ENCODE assay signal across 8 mouse cellular contexts in the genomic region with DNA sequence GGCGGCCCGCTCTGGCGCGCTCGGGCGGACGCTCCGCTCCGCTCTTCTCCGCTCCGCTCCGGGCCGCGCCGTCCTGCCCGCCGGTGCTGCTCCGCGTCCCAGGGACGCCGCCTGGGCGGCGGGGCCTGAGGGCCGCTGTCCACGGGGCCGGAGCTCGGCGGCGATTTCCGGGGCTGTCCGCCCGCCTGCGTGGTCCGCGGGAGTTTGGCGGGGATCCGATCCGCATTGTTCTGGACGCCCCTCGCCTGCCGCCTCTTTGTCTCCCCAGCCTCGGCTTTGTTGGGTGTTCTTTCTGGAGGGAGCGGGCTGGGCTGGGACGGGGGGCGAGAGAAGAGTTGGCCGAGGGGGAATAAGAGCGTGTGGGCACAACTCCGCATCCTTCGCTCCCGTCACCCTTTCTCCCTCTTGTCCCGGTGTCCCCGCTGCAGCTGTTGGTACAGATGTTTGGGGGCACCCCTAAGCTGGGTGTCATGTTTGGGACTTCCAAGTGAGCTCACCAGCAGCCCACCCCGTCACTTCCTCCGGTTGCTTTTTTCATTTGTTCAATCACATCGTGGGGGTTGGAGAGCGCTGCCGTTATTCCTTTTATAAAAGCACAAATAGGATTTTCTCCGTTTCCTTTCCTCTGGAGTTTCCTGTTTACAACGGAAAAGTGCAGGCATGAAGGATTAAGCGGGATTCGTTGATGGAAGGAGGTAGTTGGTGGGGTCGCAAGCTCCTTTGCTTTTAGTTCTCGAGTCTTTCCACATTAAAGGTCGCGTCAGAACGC. TPM values are rescaled to one million over a fixed set of nuclear protein-coding genes. Genes with fewer than 3 reads are reported as not detected.
DNase-seq lines count a peak whose midpoint lies in the region; ATAC-seq lines count a peak whose summit lies in the region.

No protein-coding gene starts in this region.

- under 1% methylated on average over 63 of the region's 66 CpGs for WGBS in kidney, embryonic 14.5 days
- under 1% methylated on average over 66 of the region's 66 CpGs for WGBS in liver, embryonic 15.5 days (ENCODE audit: insufficient replicate concordance)

- H3K27ac ChIP-seq in kidney, embryonic 14.5 days (ENCODE audit: low read depth, low read length) = peak overlapping the region; percentile 94
- H3K27ac ChIP-seq in liver, embryonic 15.5 days (replicated peaks) = peak overlapping the region; percentile 80

- no peaks in the 10 kb centered on the region for H3K27me3 ChIP-seq in kidney, embryonic 14.5 days (ENCODE audit: control insufficient read depth, insufficient read depth, low read length)
- no peaks in the 10 kb centered on the region for H3K27me3 ChIP-seq in liver, embryonic 15.5 days

- H3K4me2 ChIP-seq in kidney, embryonic 14.5 days (replicated peaks; ENCODE audit: low read depth, low read length) = peak overlapping the region; percentile 69
- peak overlapping the region; percentile 83 for H3K4me2 ChIP-seq in liver, embryonic 15.5 days

- ATAC-seq in kidney, embryonic 14.5 days (ENCODE audit: low FRiP score, low TSS enrichment) = peak; percentile 73
- peak; percentile 75 for ATAC-seq in liver, embryonic 15.5 days (ENCODE audit: insufficient read depth)

- no peaks in the 10 kb centered on the region for H3K36me3 ChIP-seq in kidney, embryonic 14.5 days (ENCODE audit: control insufficient read depth, insufficient read depth, low read length)
- no peaks in the 10 kb centered on the region for H3K36me3 ChIP-seq in liver, embryonic 15.5 days (replicated peaks)

- H3K9ac ChIP-seq in kidney, embryonic 14.5 days (ENCODE audit: low read depth, low read length) = peak overlapping the region; percentile 97
- peak overlapping the region; percentile 91 for H3K9ac ChIP-seq in liver, embryonic 15.5 days

- no peaks in the 10 kb centered on the region for H3K9me3 ChIP-seq in kidney, embryonic 14.5 days (ENCODE audit: control insufficient read depth, low read length)
- no peaks in the 10 kb centered on the region for H3K9me3 ChIP-seq in liver, embryonic 15.5 days (replicated peaks)

- peak overlapping the region; percentile 93 for H3K4me3 ChIP-seq in kidney, embryonic 14.5 days (ENCODE audit: low read length)
- H3K4me3 ChIP-seq in liver, embryonic 15.5 days (replicated peaks) = peak overlapping the region; percentile 95

- DNase-seq in 416B (ENCODE audit: low read depth) = peak; percentile 70
- peak; percentile 68 for DNase-seq in MN1 (ENCODE audit: low spot score)
- DNase-seq in embryo, embryonic 9.5 days (ENCODE audit: extremely low spot score) = peak; percentile 66
- peak; percentile 35 to 51 for DNase-seq in heart, adult 9 months (ENCODE audit: low spot score in 2 of 2)
- DNase-seq in neural tube, embryonic 10.5 days (ENCODE audit: extremely low spot score, low spot score) = peak; percentile 72
- DNase-seq in thymus, postnatal 0 days (ENCODE audit: low spot score) = peak; percentile 86

- H3K4me1 ChIP-seq in kidney, embryonic 14.5 days (ENCODE audit: control insufficient read depth, insufficient read depth, low read length) = peaks cover 25% of the 10 kb centered on the region
- H3K4me1 ChIP-seq in liver, embryonic 15.5 days (replicated peaks) = peaks cover 34% of the 10 kb centered on the region

RNA-seq across cellular contexts. Expression of a gene that starts 0.8 kb away (rescaled TPM):
- 18.6 and 27.0 TPM in 2 replicates for polyA plus RNA-seq in kidney, embryonic 14.5 days (2014; fragmentation: Nextera tagmentation; extraction: Ambion mirVana)
- polyA plus RNA-seq in liver, embryonic 15.5 days (2015; fragmentation: Nextera tagmentation; extraction: Ambion mirVana) = 9.5 and 9.7 TPM in 2 replicates
- 21.3 and 25.0 TPM in 2 replicates for polyA plus RNA-seq in thymus, postnatal 0 days (2015; fragmentation: Nextera tagmentation; extraction: Ambion mirVana)

Comparison
In these comparisons a context has a peak if more than half of its experiments do, and no peak if none do; other contexts are left out.
1. Peak in every context shown above with its lines: DNase-seq, ATAC-seq, H3K4me3 ChIP-seq and H3K27ac ChIP-seq.